Mouse (Mus musculus) MEL (cell line): Measurements from ENCODE around the gene Mip. TPM values are rescaled to one million over a fixed set of nuclear protein-coding genes. Genes with fewer than 3 reads are reported as not detected.

Experiments used
- DNase-seq: peaks from one replicate; pipeline ENCODE4 v3.0.0; 2011; ENCODE audit warnings: low read depth, low spot score
- H3K27ac ChIP-seq: 2 replicates; pipeline ENCODE4 v1.5.1; 2012; ENCODE audit warnings: low read depth, mild to moderate bottlenecking, control low read depth, low read length, moderate library complexity; ENCODE audit not compliant: control insufficient read depth
- H3K27me3 ChIP-seq, 2 experiments: fragments of 150-350 bp in 1 of 2; sonication (generic) in 1 of 2; 2 replicates each; pipeline ENCODE4 v1.6.1; 2012; ENCODE audit warnings: low read length in 2 of 2, mild to moderate bottlenecking in 2 of 2, improper control_type of control experiment in 1 of 2, moderate library complexity in 1 of 2; ENCODE audit not compliant: insufficient read depth in 2 of 2, control insufficient read depth in 1 of 2
- H3K36me3 ChIP-seq, 2 experiments: 2 replicates each; pipeline ENCODE4 v1.6.1; 2012 to 2014; ENCODE audit warnings: low read length in 2 of 2, improper control_type of control experiment in 1 of 2, inconsistent platforms in 1 of 2, mild to moderate bottlenecking in 1 of 2; ENCODE audit not compliant: insufficient read depth in 2 of 2, control insufficient read depth in 1 of 2
- H3K4me1 ChIP-seq, 2 experiments: fragments of 150-350 bp in 1 of 2; sonication (generic) in 1 of 2; 2 replicates each; pipeline ENCODE4 v1.6.1; 2012; ENCODE audit warnings: low read length in 2 of 2, improper control_type of control experiment in 1 of 2, mild to moderate bottlenecking in 1 of 2; ENCODE audit not compliant: insufficient read depth in 2 of 2, control insufficient read depth in 1 of 2
- H3K4me3 ChIP-seq, 2 experiments: fragments of 150-350 bp in 1 of 2; sonication (generic) in 1 of 2; 2 replicates each; pipeline ENCODE4 v1.5.1; 2012; ENCODE audit warnings: low read depth in 2 of 2, low read length in 2 of 2, mild to moderate bottlenecking in 2 of 2, moderate library complexity in 2 of 2, control low read depth in 1 of 2, improper control_type of control experiment in 1 of 2; ENCODE audit not compliant: control insufficient read depth in 1 of 2, insufficient read depth in 1 of 2
- H3K79me2 ChIP-seq: 2 replicates; pipeline ENCODE4 v1.6.1; 2012; ENCODE audit warnings: mild to moderate bottlenecking, low read length, moderate library complexity; ENCODE audit not compliant: control insufficient read depth, poor library complexity, insufficient read depth
- H3K9ac ChIP-seq: 2 replicates; pipeline ENCODE4 v1.6.1; 2012; ENCODE audit warnings: low read depth, mild to moderate bottlenecking, control low read depth, low read length, moderate library complexity; ENCODE audit not compliant: control insufficient read depth, poor library complexity, severe bottlenecking
- H3K9me3 ChIP-seq: fragments of 150-350 bp; sonication (generic); replicated peaks from 2 replicates; pipeline ENCODE4 v1.6.1; 2012; ENCODE audit warnings: mild to moderate bottlenecking, low read length, improper control_type of control experiment, moderate library complexity; ENCODE audit not compliant: insufficient read depth
- BHLHE40 ChIP-seq: IDR thresholded peaks from 2 replicates; pipeline ENCODE4 v1.6.1; 2012; ENCODE audit warnings: low read depth, mild to moderate bottlenecking, inconsistent platforms, low read length, improper control_type of control experiment, borderline replicate concordance
- CHD2 ChIP-seq: IDR thresholded peaks from 2 replicates; pipeline ENCODE4 v1.6.1; 2011; ENCODE audit warnings: low read length, improper control_type of control experiment
- ELF1 ChIP-seq: IDR thresholded peaks from 2 replicates; pipeline ENCODE4 v1.6.1; 2014; ENCODE audit warnings: low read depth, mild to moderate bottlenecking, inconsistent platforms, low read length, improper control_type of control experiment, moderate library complexity
- EP300 ChIP-seq, 2 experiments: IDR thresholded peaks; 2 replicates each; pipeline ENCODE4 v1.6.1; 2011; ENCODE audit warnings: improper control_type of control experiment in 2 of 2, low read length in 2 of 2, low read depth in 1 of 2, mild to moderate bottlenecking in 1 of 2
- ETS1 ChIP-seq: IDR thresholded peaks from 2 replicates; pipeline ENCODE4 v1.6.1; 2012; ENCODE audit warnings: low read depth, mild to moderate bottlenecking, inconsistent platforms, low read length, improper control_type of control experiment, moderate library complexity
- GATA1 ChIP-seq: IDR thresholded peaks from 2 replicates; pipeline ENCODE4 v1.6.1; 2011; ENCODE audit warnings: low read depth, low read length, improper control_type of control experiment
- JUND ChIP-seq: IDR thresholded peaks from 2 replicates; pipeline ENCODE4 v1.6.1; 2011; ENCODE audit warnings: low read depth, mild to moderate bottlenecking, improper control_type of control experiment, low read length
- MAFK ChIP-seq: IDR thresholded peaks from 2 replicates; pipeline ENCODE4 v1.6.1; 2011; ENCODE audit warnings: low read depth, mild to moderate bottlenecking, low read length, improper control_type of control experiment, borderline replicate concordance
- MAZ ChIP-seq: IDR thresholded peaks from 2 replicates; pipeline ENCODE4 v1.6.1; 2012; ENCODE audit warnings: low read depth, mild to moderate bottlenecking, inconsistent platforms, low read length, improper control_type of control experiment
- MEF2A ChIP-seq: IDR thresholded peaks from 2 replicates; pipeline ENCODE4 v1.6.1; 2014; ENCODE audit warnings: low read depth, mild to moderate bottlenecking, inconsistent platforms, low read length, improper control_type of control experiment; ENCODE audit not compliant: poor library complexity, insufficient replicate concordance, severe bottlenecking; ENCODE audit errors: extremely low read depth
- MYB ChIP-seq: IDR thresholded peaks from 2 replicates; pipeline ENCODE4 v1.6.1; 2011; ENCODE audit warnings: mild to moderate bottlenecking, low read depth, low read length, improper control_type of control experiment
- MYC ChIP-seq: IDR thresholded peaks from 2 replicates; pipeline ENCODE4 v1.6.1; 2011; ENCODE audit warnings: low read depth, mild to moderate bottlenecking, low read length, improper control_type of control experiment, moderate library complexity
- NRF1 ChIP-seq: IDR thresholded peaks from 2 replicates; pipeline ENCODE4 v1.6.1; 2014; ENCODE audit warnings: low read depth, mild to moderate bottlenecking, inconsistent platforms, low read length, improper control_type of control experiment, moderate library complexity; ENCODE audit not compliant: poor library complexity, insufficient read depth, severe bottlenecking
- POLR2AphosphoS5 ChIP-seq: IDR thresholded peaks from 2 replicates; pipeline ENCODE4 v1.6.1; 2012; ENCODE audit warnings: low read depth, borderline replicate concordance, mild to moderate bottlenecking, inconsistent platforms, low read length, moderate library complexity, mixed read lengths
- RCOR1 ChIP-seq: IDR thresholded peaks from 2 replicates; pipeline ENCODE4 v1.6.1; 2012; ENCODE audit warnings: low read depth, mild to moderate bottlenecking, inconsistent platforms, low read length, improper control_type of control experiment
- SIN3A ChIP-seq: IDR thresholded peaks from 2 replicates; pipeline ENCODE4 v1.6.1; 2012; ENCODE audit warnings: low read length, improper control_type of control experiment, inconsistent platforms
- SMC3 ChIP-seq: IDR thresholded peaks from 2 replicates; pipeline ENCODE4 v1.6.1; 2011; ENCODE audit warnings: low read depth, low read length, improper control_type of control experiment
- TAL1 ChIP-seq: IDR thresholded peaks from 2 replicates; pipeline ENCODE4 v1.6.1; 2012; ENCODE audit warnings: mild to moderate bottlenecking, inconsistent platforms, low read length, moderate library complexity, mixed read lengths
- TCF12 ChIP-seq: IDR thresholded peaks from 2 replicates; pipeline ENCODE4 v1.6.1; 2014; ENCODE audit warnings: low read depth, mild to moderate bottlenecking, inconsistent platforms, low read length, improper control_type of control experiment, moderate library complexity
- UBTF ChIP-seq: IDR thresholded peaks from 2 replicates; pipeline ENCODE4 v1.6.1; 2012; ENCODE audit warnings: low read depth, mild to moderate bottlenecking, inconsistent platforms, low read length, improper control_type of control experiment, moderate library complexity, borderline replicate concordance; ENCODE audit not compliant: insufficient read depth
- ZKSCAN1 ChIP-seq: IDR thresholded peaks from 2 replicates; pipeline ENCODE4 v1.6.1; 2012; ENCODE audit warnings: low read depth, mild to moderate bottlenecking, inconsistent platforms, low read length, improper control_type of control experiment, moderate library complexity
- ZMIZ1 ChIP-seq: IDR thresholded peaks from 2 replicates; pipeline ENCODE4 v1.6.1; 2012; ENCODE audit warnings: low read depth, mild to moderate bottlenecking, inconsistent platforms, low read length, improper control_type of control experiment, moderate library complexity
- ZNF384 ChIP-seq: IDR thresholded peaks from 2 replicates; pipeline ENCODE4 v1.6.1; 2012; ENCODE audit warnings: low read depth, mild to moderate bottlenecking, inconsistent platforms, low read length, improper control_type of control experiment
- polyA plus RNA-seq, 2 experiments: library from polyadenylated mRNA; stranded (reverse) in 1 of 2; unstranded in 1 of 2; fragments of >175 nt in 1 of 2; fragments of >200 nt in 1 of 2; gene quantifications; 2 replicates each; pipeline versions ENCODE4 v1.2.1 to v1.2.4; 2012; ENCODE audit warnings: low replicate concordance in 2 of 2, low read depth in 1 of 2; ENCODE audit not compliant: insufficient read length in 2 of 2, insufficient read depth in 1 of 2, missing spikeins in 1 of 2
- total RNA-seq: library from RNA; depleted of rRNA; stranded (reverse); fragments of 300-350 nt; gene quantifications from 2 replicates; pipeline ENCODE4 v1.2.3, GENCODE M21; 2012

The Mip gene
- total and polyA plus RNA-seq, 3 experiments: 0.04 TPM; not detected in 2

GRCm38 (mm10) chr10:128237807-128238480, 12.3 kb downstream of the Mip start:
- H3K9ac ChIP-seq: no peak overlapping the region; the same call in 1 of the 2 replicates
- peaks cover 2 to 32% of the 10 kb centered on the region in 2 experiments; a peak in 3 of 4 replicates for H3K36me3 ChIP-seq
- H3K9me3 ChIP-seq: no peaks in the 10 kb centered on the region
- H3K79me2 ChIP-seq: peaks cover 8% of the 10 kb centered on the region; the same call in 1 of the 2 replicates
- peaks cover 22 to 30% of the 10 kb centered on the region in 2 experiments for H3K4me1 ChIP-seq
- H3K27ac ChIP-seq: peak overlapping the region; percentile 22; the same call in 1 of the 2 replicates
- H3K27me3 ChIP-seq: no peaks in the 10 kb centered on the region
- H3K4me3 ChIP-seq: no peak overlapping the region
- peak; percentile 65 for DNase-seq
- no peak for TF ChIP-seq MYB
- TF ChIP-seq ETS1: peak; percentile 63
- TF ChIP-seq MAZ: no peak
- no peak for TF ChIP-seq UBTF
- 0 out of 2 replicates have a peak, but pooled peaks have one; percentile 29 for TF ChIP-seq TCF12
- no peak for TF ChIP-seq SMC3
- TF ChIP-seq ELF1: no peak
- TF ChIP-seq EP300 (IDR thresholded peaks at IDR 0.05; ENCODE audit: low read depth in 1 of 2, low read length in 2 of 2): peak; percentile 30 to 36; a peak in 2 of 4 replicates
- TF ChIP-seq POLR2AphosphoS5: no peak
- no peak for TF ChIP-seq TAL1
- no peak for TF ChIP-seq JUND
- TF ChIP-seq MYC: no peak
- no peak for TF ChIP-seq ZNF384
- TF ChIP-seq SIN3A: no peak; the same call in 1 of the 2 replicates
- TF ChIP-seq ZMIZ1: no peak
- 0 out of 2 replicates have a peak, but pooled peaks have one; percentile 8 for TF ChIP-seq RCOR1
- no peak for TF ChIP-seq MEF2A
- TF ChIP-seq MAFK: no peak
- TF ChIP-seq, all 39 proteins: peak for 4

DNA sequence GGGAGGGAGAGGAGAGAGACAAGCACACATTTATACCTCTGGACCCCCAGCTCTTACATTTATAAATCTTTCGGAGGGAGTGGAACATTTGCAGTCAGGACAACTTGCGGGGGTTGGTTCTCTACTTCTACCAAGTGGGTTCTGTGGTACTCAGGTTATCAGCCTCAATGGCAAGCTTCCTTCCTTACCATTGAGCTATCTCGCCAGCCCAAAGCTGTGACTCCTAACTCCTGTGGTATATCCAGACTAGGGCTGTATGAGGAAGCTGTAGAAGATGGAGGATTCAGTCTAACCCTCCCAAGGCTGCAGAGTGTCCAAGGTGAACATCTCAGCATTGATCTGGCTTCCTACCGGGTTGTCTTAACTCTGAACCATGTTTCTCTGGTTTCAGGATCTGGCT, 13.5 kb downstream of the Mip start:
- peak; percentile 70 for DNase-seq
- H3K9ac ChIP-seq: no peak overlapping the region
- H3K27ac ChIP-seq: 0 out of 2 replicates have a peak overlapping the region, but pooled peaks have one; percentile 14
- peak; percentile 56 to 60; a peak in 3 of 4 replicates for TF ChIP-seq EP300 (IDR thresholded peaks at IDR 0.05; ENCODE audit: low read depth in 1 of 2, low read length in 2 of 2)
- peak; percentile 45; the same call in 1 of the 2 replicates for TF ChIP-seq RCOR1
- TF ChIP-seq ZKSCAN1: no peak
- TF ChIP-seq BHLHE40: no peak
- TF ChIP-seq NRF1: no peak
- peak; percentile 50 for TF ChIP-seq GATA1
- no peak for TF ChIP-seq CHD2
- no peak for TF ChIP-seq MYC
- peak; percentile 45 for TF ChIP-seq TAL1
- no peak overlapping the region for H3K4me3 ChIP-seq
- no peaks in the 10 kb centered on the region for H3K27me3 ChIP-seq
- peaks cover 22 to 30% of the 10 kb centered on the region in 2 experiments for H3K4me1 ChIP-seq
- peaks cover 6% of the 10 kb centered on the region; the same call in 1 of the 2 replicates for H3K79me2 ChIP-seq
- H3K36me3 ChIP-seq: peaks cover 2 to 32% of the 10 kb centered on the region in 2 experiments
- no peaks in the 10 kb centered on the region for H3K9me3 ChIP-seq
